Mouse (Mus musculus): ENCODE measurements around the gene Clpp.
A peak's percentile ranks its signal among the peaks of the same experiment; 100 is the strongest.

The Clpp gene

GRCm38 (mm10) chr17:56986105-56986805 is 3.9 kb upstream of the Clpp start:
- peak in 1 of 2 experiments; percentile 9 for DNase-seq (ENCODE audit: low spot score in 2 of 2)

GRCm38 (mm10) chr17:56988441-56988840 is 1.7 kb upstream of the Clpp start:
- peak; percentile 20 to 22 for DNase-seq (ENCODE audit: low spot score in 2 of 2)

- DNase-seq (ENCODE audit: low spot score in 2 of 2): peak; percentile 22 to 32
These were observed 1.1 kb upstream of the Clpp start for GRCm38 (mm10) chr17:56988921-56989430.

- peak; percentile 89 to 93 for DNase-seq (ENCODE audit: low spot score in 2 of 2)
These were observed 514 bp upstream of the Clpp start for GRCm38 (mm10) chr17:56989467-56990114.

GRCm38 (mm10) chr17:56990966-56991365 is 861 bp downstream of the Clpp start:
- peak in 1 of 2 experiments; percentile 18 for DNase-seq (ENCODE audit: low spot score in 2 of 2)

GRCm38 (mm10) chr17:56995046-56995445 is 4.9 kb downstream of the Clpp start:
- DNase-seq (ENCODE audit: low spot score in 2 of 2): no peak

GRCm38 (mm10) chr17:56996506-56996905 is 6.4 kb downstream of the Clpp start:
- DNase-seq (ENCODE audit: low spot score in 2 of 2): no peak

- peak; percentile 96 to 97 for DNase-seq (ENCODE audit: low spot score in 2 of 2)
These were observed 7.0 kb downstream of the Clpp start, which contains the start of gene Alkbh7 for GRCm38 (mm10) chr17:56997029-56997667. Gene Alkbh7 (plus strand): TSS chr17:56997339.

- no peak for DNase-seq (ENCODE audit: low spot score in 2 of 2)
These were observed 9.3 kb downstream of the Clpp start for GRCm38 (mm10) chr17:56999414-56999813.

GRCm38 (mm10) chr17:56999968-57000609 is 10.0 kb downstream of the Clpp start, which contains the start of gene Pspn:
Gene Pspn (minus strand): TSS chr17:57000018.
- no peak for DNase-seq (ENCODE audit: low spot score in 2 of 2)

GRCm38 (mm10) chr17:57001228-57001627 is 11.1 kb downstream of the Clpp start:
- DNase-seq (ENCODE audit: low spot score in 2 of 2): no peak

- no peak for DNase-seq (ENCODE audit: low spot score in 2 of 2)
These were observed 13.9 kb downstream of the Clpp start for GRCm38 (mm10) chr17:57003994-57004393.

GRCm38 (mm10) chr17:57007137-57007905 is 17.2 kb downstream of the Clpp start:
- no peak for DNase-seq (ENCODE audit: low spot score in 2 of 2)

GRCm38 (mm10) chr17:57010911-57011235 is 20.8 kb downstream of the Clpp start:
- no peak for DNase-seq (ENCODE audit: low spot score in 2 of 2)

- peak; percentile 98 to 99 for DNase-seq (ENCODE audit: low spot score in 2 of 2)
These were observed 21.4 kb downstream of the Clpp start, which contains the start of the genes Gtf2f1 and Gm17949 for GRCm38 (mm10) chr17:57011236-57012141. Gene Gtf2f1 (minus strand): TSS chr17:57011288. Gene Gm17949 (plus strand): TSS chr17:57011469.

- DNase-seq (ENCODE audit: low spot score in 2 of 2): no peak
These were observed 22.2 kb downstream of the Clpp start for GRCm38 (mm10) chr17:57012245-57012795.

GRCm38 (mm10) chr17:57019693-57020092 is 29.6 kb downstream of the Clpp start:
- DNase-seq (ENCODE audit: low spot score in 2 of 2): no peak

- DNase-seq (ENCODE audit: low spot score in 2 of 2): no peak
These were observed 30.9 kb downstream of the Clpp start for GRCm38 (mm10) chr17:57020960-57021359.

- DNase-seq (ENCODE audit: low spot score in 2 of 2): no peak
These were observed 37.4 kb downstream of the Clpp start for GRCm38 (mm10) chr17:57027471-57027870.

- DNase-seq (ENCODE audit: low spot score in 2 of 2): no peak
These were observed 39.6 kb downstream of the Clpp start for GRCm38 (mm10) chr17:57029691-57030090.
